Mouse (Mus musculus) kidney, postnatal 0 days (tissue): ENCODE measurements around the gene Qtrt1. TPM values are rescaled to one million over a fixed set of nuclear protein-coding genes. Genes with fewer than 3 reads are reported as not detected.

Experiments
- ATAC-seq: fragments of 200-750 bp; cut with Nextera tagmentation; replicated peaks from 2 replicates; pipeline ENCODE4 v1.8.0; 2017; ENCODE audit warnings: low read depth, moderate number of reproducible peaks, moderate TSS enrichment, moderate library complexity; ENCODE audit not compliant: low FRiP score
- DNase-seq: peaks from one replicate; pipeline ENCODE4 v3.0.0-alpha.2; 2016; ENCODE audit warnings: low spot score
- H3K27ac ChIP-seq: fragments of 300-500 bp; sonication (generic); 2 replicates; pipeline ENCODE4 v1.5.1; 2014; ENCODE audit warnings: mild to moderate bottlenecking
- H3K27me3 ChIP-seq: fragments of 300-500 bp; sonication (generic); 2 replicates; pipeline ENCODE4 v1.6.1; 2014; ENCODE audit warnings: low read length, mixed read lengths; ENCODE audit not compliant: insufficient read depth
- H3K36me3 ChIP-seq: fragments of 300-500 bp; sonication (generic); 2 replicates; pipeline ENCODE4 v1.6.1; 2014; ENCODE audit warnings: low read length, mixed read lengths; ENCODE audit not compliant: insufficient read depth
- H3K4me1 ChIP-seq: fragments of 300-500 bp; sonication (generic); replicated peaks from 2 replicates; pipeline ENCODE4 v1.6.1; 2014; ENCODE audit warnings: antibody characterized with exemption, low read length, mixed read lengths; ENCODE audit not compliant: insufficient read depth
- H3K4me2 ChIP-seq: fragments of 300-500 bp; sonication (generic); 2 replicates; pipeline ENCODE4 v1.6.1; 2014; ENCODE audit warnings: mild to moderate bottlenecking, low read length, moderate library complexity, mixed read lengths
- H3K4me3 ChIP-seq: fragments of 300-500 bp; sonication (generic); replicated peaks from 2 replicates; pipeline ENCODE4 v1.5.1; 2014; ENCODE audit warnings: low read depth, low read length
- H3K9ac ChIP-seq: fragments of 300-500 bp; sonication (generic); 2 replicates; pipeline ENCODE4 v1.6.1; 2014; ENCODE audit warnings: low read depth, low read length
- H3K9me3 ChIP-seq: fragments of 300-500 bp; sonication (generic); replicated peaks from 2 replicates; pipeline ENCODE4 v1.6.1; 2016; ENCODE audit warnings: low read length, inconsistent platforms, mixed read lengths
- CTCF ChIP-seq: IDR thresholded peaks from 2 replicates; pipeline ENCODE4 v1.5.1; 2016; ENCODE audit warnings: antibody characterized with exemption, low read depth, mild to moderate bottlenecking, moderate library complexity
- WGBS: fragments of 180-500 bp; shearing (Covaris S2); extraction: QIAGEN DNeasy Blood & Tissue Kit; methylation state at CpG from one replicate; pipeline ENCODE4 v1.1.7; 2014; 5-methylcytosine and 5-hydroxymethylcytosine counted together
- polyA plus RNA-seq: library from polyadenylated mRNA; unstranded; fragments of >200 nt; fragmentation: Nextera tagmentation; extraction: Ambion mirVana; gene quantifications from 2 replicates; pipeline ENCODE4 v1.2.1, GENCODE M21; 2015

Gene Qtrt1
- polyA plus RNA-seq, 1 experiment from 2014 or later = 42.0 TPM

GRCm38 (mm10) chr9:21435777-21436635 is 24.4 kb downstream of the Qtrt1 start:
- Histone ChIP-seq H3K4me3 (no peak overlapping the region), H3K27ac (peak overlapping the region; percentile 14; the same call in 1 of the 2 replicates), H3K9me3 (no peaks in the 10 kb centered on the region), H3K27me3 (no peaks in the 10 kb centered on the region), H3K4me1 (peaks cover 12% of the 10 kb centered on the region), H3K9ac (no peak overlapping the region), H3K4me2 (no peak overlapping the region), H3K36me3 (no peaks in the 10 kb centered on the region)
- no peak for TF ChIP-seq CTCF
- DNase-seq (no peak), ATAC-seq (no peak)
- 69% methylated on average over 7 of the region's 7 CpGs for WGBS

DNA sequence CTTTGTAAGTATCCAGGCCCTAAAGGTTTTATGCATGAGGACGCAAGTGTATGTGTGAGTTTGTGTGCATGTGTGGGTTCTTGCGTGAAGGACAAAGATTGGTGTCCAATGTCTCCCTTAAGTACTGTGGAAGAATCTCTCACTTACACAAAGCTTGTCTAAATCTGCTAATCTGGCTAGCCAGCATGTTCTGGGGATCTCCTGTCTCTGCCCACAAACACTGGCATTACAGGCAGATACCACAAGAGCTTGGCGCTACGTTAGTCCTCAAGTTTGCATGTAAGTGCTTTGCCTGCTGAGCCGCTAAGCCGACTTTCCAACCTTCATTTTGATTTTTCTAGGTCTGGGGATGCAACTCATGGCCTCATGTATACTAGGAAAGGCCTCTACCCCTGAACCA is 25.9 kb downstream of the Qtrt1 start:
- no peak overlapping the region for H3K27ac ChIP-seq
- ATAC-seq (no peak), DNase-seq (no peak)
- no peaks in the 10 kb centered on the region for H3K9me3 ChIP-seq
- TF ChIP-seq CTCF = no peak
- H3K9ac ChIP-seq = no peak overlapping the region
- 96% methylated on average over 6 of the region's 6 CpGs for WGBS
- no peaks in the 10 kb centered on the region for H3K36me3 ChIP-seq
- no peak overlapping the region for H3K4me3 ChIP-seq
- peaks cover 12% of the 10 kb centered on the region for H3K4me1 ChIP-seq
- H3K27me3 ChIP-seq = no peaks in the 10 kb centered on the region
- no peak overlapping the region for H3K4me2 ChIP-seq

GRCm38 (mm10) chr9:21438219-21438618 is 26.6 kb downstream of the Qtrt1 start:
- 72% methylated on average over 3 of the region's 3 CpGs for WGBS
- peaks cover 12% of the 10 kb centered on the region for H3K4me1 ChIP-seq
- no peak overlapping the region for H3K4me3 ChIP-seq
- no peak for DNase-seq
- H3K27ac ChIP-seq = no peak overlapping the region
- no peaks in the 10 kb centered on the region for H3K9me3 ChIP-seq
- no peak overlapping the region for H3K9ac ChIP-seq
- ATAC-seq = no peak
- no peaks in the 10 kb centered on the region for H3K27me3 ChIP-seq
- TF ChIP-seq CTCF = no peak
- H3K4me2 ChIP-seq = no peak overlapping the region
- H3K36me3 ChIP-seq = no peaks in the 10 kb centered on the region

- 82% methylated on average over 3 of the region's 3 CpGs for WGBS
- ATAC-seq (no peak), DNase-seq (no peak)
- peaks cover 12% of the 10 kb centered on the region for H3K4me1 ChIP-seq
- no peak overlapping the region for H3K9ac ChIP-seq
- H3K4me2 ChIP-seq = no peak overlapping the region
- no peak for TF ChIP-seq CTCF
- no peaks in the 10 kb centered on the region for H3K27me3 ChIP-seq
- no peak overlapping the region for H3K27ac ChIP-seq
- H3K36me3 ChIP-seq = no peaks in the 10 kb centered on the region
- no peaks in the 10 kb centered on the region for H3K9me3 ChIP-seq
- no peak overlapping the region for H3K4me3 ChIP-seq
Measured at GRCm38 (mm10) chr9:21439456-21439855, 27.8 kb downstream of the Qtrt1 start.

GRCm38 (mm10) chr9:21439914-21440313 is 28.3 kb downstream of the Qtrt1 start:
- H3K4me3 ChIP-seq = no peak overlapping the region
- 86% methylated on average over 2 of the region's 2 CpGs for WGBS
- no peak for ATAC-seq
- no peak overlapping the region for H3K27ac ChIP-seq
- H3K9ac ChIP-seq = no peak overlapping the region
- no peaks in the 10 kb centered on the region for H3K36me3 ChIP-seq
- no peaks in the 10 kb centered on the region for H3K27me3 ChIP-seq
- no peak for DNase-seq
- H3K9me3 ChIP-seq = no peaks in the 10 kb centered on the region
- peaks cover 12% of the 10 kb centered on the region for H3K4me1 ChIP-seq
- H3K4me2 ChIP-seq = no peak overlapping the region
- TF ChIP-seq CTCF = no peak

GRCm38 (mm10) chr9:21440387-21440786 is 28.8 kb downstream of the Qtrt1 start:
- H3K9me3 ChIP-seq = no peaks in the 10 kb centered on the region
- H3K27ac ChIP-seq = no peak overlapping the region
- no peaks in the 10 kb centered on the region for H3K27me3 ChIP-seq
- ATAC-seq (no peak), DNase-seq (no peak)
- no peak for TF ChIP-seq CTCF
- no peak overlapping the region for H3K4me2 ChIP-seq
- no peak overlapping the region for H3K9ac ChIP-seq
- H3K36me3 ChIP-seq = no peaks in the 10 kb centered on the region
- H3K4me1 ChIP-seq = peaks cover 12% of the 10 kb centered on the region
- no peak overlapping the region for H3K4me3 ChIP-seq
